Comparison of ENCODE assay signal across 19 mouse cellular contexts in genomic region chr4:130527804-130528203, GRCm38 (mm10). TPM values are rescaled to one million over a fixed set of nuclear protein-coding genes. Genes with fewer than 3 reads are reported as not detected.
"Had no signal": no experiment of that assay in that cellular context is flagged by ENCODE, and none has a peak within 500 bp of the region (broad histone marks: within the 10 kb centered on the region; RNA-seq: fewer than 3 reads in every experiment).

No protein-coding gene starts in this region.

- H3K27me3 ChIP-seq: lung, embryonic 15.5 days; midbrain, embryonic 12.5 days; neural tube, embryonic 13.5 days; neural tube, embryonic 15.5 days; stomach, embryonic 15.5 days had no signal

- H3K36me3 ChIP-seq: liver, embryonic 12.5 days; lung, embryonic 15.5 days; stomach, embryonic 15.5 days had no signal

- H3K9me3 ChIP-seq: liver, embryonic 12.5 days; lung, embryonic 15.5 days; midbrain, embryonic 10.5 days; midbrain, embryonic 12.5 days; neural tube, embryonic 13.5 days; neural tube, embryonic 15.5 days; stomach, embryonic 15.5 days had no signal

- H3K4me3 ChIP-seq: liver, embryonic 12.5 days; lung, embryonic 15.5 days; midbrain, embryonic 10.5 days; midbrain, embryonic 12.5 days; myocyte; neural tube, embryonic 13.5 days; neural tube, embryonic 15.5 days; stomach, embryonic 15.5 days had no signal

- DNase-seq: lung, postnatal 10 days; midbrain, embryonic 14.5 days; retina, postnatal 1 day; right cerebral cortex, adult 18-20 months; thymus, adult 18-20 months; thymus, postnatal 14 days; thymus, postnatal 36 days had no signal

- H3K9ac ChIP-seq: liver, embryonic 12.5 days; liver, embryonic 14.5 days; lung, embryonic 15.5 days; midbrain, embryonic 12.5 days; neural tube, embryonic 13.5 days; neural tube, embryonic 15.5 days; stomach, embryonic 15.5 days had no signal

- H3K4me2 ChIP-seq: liver, embryonic 12.5 days; lung, embryonic 15.5 days; midbrain, embryonic 12.5 days; neural tube, embryonic 13.5 days; neural tube, embryonic 15.5 days; stomach, embryonic 15.5 days had no signal

- ATAC-seq: liver, embryonic 12.5 days; midbrain, embryonic 16.5 days had no signal

- H3K27ac ChIP-seq: liver, embryonic 12.5 days; liver, embryonic 14.5 days; lung, embryonic 15.5 days; midbrain, embryonic 10.5 days; midbrain, embryonic 12.5 days; neural tube, embryonic 13.5 days; neural tube, embryonic 15.5 days; stomach, embryonic 15.5 days had no signal

RNA-seq across cellular contexts. Expression of gene Nkain1, which starts 46.2 kb away (rescaled TPM):
- total RNA-seq: megakaryocyte, adult 5-6 weeks had no signal
- polyA plus RNA-seq: liver, embryonic 16.5 days had no signal
